Mouse (Mus musculus): ENCODE measurements around the gene Dntt.

Gene Dntt

GRCm38 (mm10) chr19:41008674-41009395, 20.2 kb upstream of the Dntt start:
- in situ Hi-C loops (cut with MboI, MseI) = no loop called here

- in situ Hi-C loops (cut with MboI, MseI) = no loop called here
Measured at GRCm38 (mm10) chr19:41011676-41012075, 17.4 kb upstream of the Dntt start.

GRCm38 (mm10) chr19:41013591-41013990, 15.5 kb upstream of the Dntt start:
- in situ Hi-C loops (cut with MboI, MseI) = no loop called here

GRCm38 (mm10) chr19:41014003-41014402, 15.1 kb upstream of the Dntt start:
- in situ Hi-C loops (cut with MboI, MseI) = no loop called here

GRCm38 (mm10) chr19:41015951-41016716, 12.9 kb upstream of the Dntt start:
- in situ Hi-C loops (cut with MboI, MseI) = loop anchor here (5.0 kb wide), 1 partner anchor 54 kb away; no protein-coding TSS in a partner anchor

DNA sequence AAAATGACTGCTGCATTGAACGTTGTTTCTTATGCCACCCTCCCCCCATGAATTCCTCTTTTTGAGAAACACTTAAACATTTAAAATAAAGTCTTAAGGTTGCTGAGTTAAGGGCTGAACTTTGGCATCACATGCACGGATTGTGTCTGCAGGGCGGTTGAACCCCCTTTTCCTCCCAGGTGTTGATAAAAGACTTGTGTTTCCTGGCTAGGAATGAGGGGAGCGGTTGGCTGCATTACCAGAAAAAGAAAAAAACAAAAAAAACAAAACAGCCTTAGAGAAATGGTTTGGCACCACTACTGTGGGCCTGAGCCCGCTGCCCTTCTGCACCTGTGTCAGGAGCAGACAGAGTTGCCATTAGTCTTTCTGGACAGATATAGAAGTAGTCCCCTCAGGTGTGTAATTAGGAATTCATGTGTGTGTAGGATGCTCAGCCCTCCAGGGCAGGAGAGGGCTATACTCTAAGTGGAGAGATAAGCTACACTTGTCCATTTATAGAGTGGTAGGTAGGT, 9.9 kb upstream of the Dntt start:
- in situ Hi-C loops (cut with MboI, MseI) = loop anchor here (5.0 kb wide), 1 partner anchor 57 kb away; no protein-coding TSS in a partner anchor

- in situ Hi-C loops (cut with MboI, MseI) = loop anchor here (10.0 kb wide), 1 partner anchor 436 kb away; the partner anchor contains the start of gene Aldh18a1
Measured at GRCm38 (mm10) chr19:41020537-41020936, 8.5 kb upstream of the Dntt start.

- in situ Hi-C loops (cut with MboI, MseI) = loop anchor here (10.0 kb wide), 1 partner anchor 437 kb away; the partner anchor contains the start of gene Aldh18a1
Measured at GRCm38 (mm10) chr19:41022244-41022643, 6.8 kb upstream of the Dntt start.

DNA sequence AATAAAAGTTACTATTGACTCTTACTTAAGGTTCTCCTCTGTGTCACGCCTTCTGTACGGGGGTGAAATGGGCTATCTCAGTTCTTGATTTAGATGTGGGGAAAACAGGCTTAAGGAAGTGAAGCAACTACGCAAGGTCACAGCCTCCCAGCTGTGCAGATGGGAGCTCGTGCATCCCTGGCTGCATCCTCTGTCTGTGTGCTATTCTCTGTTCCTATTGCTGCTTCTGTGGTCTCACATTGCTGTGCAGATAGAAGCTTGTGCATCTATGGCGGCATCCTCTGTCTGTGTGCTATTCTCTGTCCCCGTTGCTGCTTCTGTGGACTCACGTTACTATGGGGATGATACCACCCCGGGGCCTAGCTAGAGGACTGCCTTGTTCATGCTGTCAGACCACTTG, 2.5 kb upstream of the Dntt start:
- in situ Hi-C loops (cut with MboI, MseI) = loop anchor here (10.0 kb wide), 1 partner anchor 442 kb away; the partner anchor contains the start of gene Aldh18a1

DNA sequence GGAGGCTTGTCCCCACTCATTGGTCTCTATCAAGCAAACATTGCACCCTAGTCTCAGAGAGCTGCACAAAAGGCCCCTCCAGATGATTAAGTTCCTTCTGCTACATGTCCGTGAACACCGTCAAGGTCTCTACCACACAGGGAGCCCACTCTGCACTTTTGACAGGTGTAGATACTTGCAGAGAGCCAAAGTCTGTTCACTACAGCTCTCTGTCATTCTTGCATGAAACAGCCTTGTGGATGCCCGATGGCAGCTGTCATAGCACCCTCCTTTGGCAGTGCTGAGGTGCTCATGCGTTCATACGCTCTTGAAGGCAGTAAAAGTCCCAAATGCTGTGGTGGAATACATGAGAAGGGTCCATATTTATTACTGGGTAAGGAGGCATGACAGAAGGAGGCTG, 2.1 kb upstream of the Dntt start:
- in situ Hi-C loops (cut with MboI, MseI) = loop anchor here (10.0 kb wide), 1 partner anchor 442 kb away; the partner anchor contains the start of gene Aldh18a1

DNA sequence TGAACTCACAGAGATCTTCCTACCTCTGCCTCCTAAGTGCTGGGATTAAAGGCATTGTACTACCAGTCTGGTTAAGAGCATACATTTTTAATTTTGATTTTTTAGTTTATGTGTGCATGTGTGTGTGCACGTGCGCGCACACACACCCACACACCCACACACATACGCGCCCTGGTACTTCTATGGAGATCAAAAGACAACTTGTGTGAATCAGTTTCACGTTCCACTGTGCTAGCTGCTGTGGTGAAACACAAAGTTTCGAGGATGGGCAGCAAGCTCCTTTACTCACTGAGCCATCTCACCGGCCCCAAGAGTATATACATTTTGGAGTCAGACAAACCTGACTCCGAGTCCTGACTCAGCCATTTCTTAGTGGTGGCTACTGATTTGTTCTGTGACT, 1.5 kb upstream of the Dntt start:
- in situ Hi-C loops (cut with MboI, MseI) = loop anchor here (10.0 kb wide), 1 partner anchor 443 kb away; the partner anchor contains the start of gene Aldh18a1

DNA sequence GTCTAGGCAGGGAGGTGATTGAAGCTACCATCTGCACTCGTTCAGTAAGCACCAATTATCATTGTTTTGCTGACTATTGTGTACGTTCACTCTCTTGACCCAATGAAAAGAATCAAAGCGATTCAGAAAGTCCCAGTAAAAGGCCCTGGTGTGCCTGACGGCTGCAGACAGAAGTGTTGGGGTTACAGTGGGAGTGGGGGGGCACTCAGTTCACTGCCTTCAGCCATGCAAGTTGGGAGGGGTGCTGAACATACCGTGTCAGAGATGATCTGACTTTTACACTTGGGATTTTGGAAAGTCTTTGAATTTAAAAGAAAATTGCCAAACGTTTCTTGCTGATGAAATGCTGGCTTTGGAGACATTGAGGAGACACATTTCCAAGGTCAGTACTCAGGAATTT, 1.1 kb downstream of the Dntt start:
- in situ Hi-C loops (cut with MboI, MseI) = no loop called here

DNA sequence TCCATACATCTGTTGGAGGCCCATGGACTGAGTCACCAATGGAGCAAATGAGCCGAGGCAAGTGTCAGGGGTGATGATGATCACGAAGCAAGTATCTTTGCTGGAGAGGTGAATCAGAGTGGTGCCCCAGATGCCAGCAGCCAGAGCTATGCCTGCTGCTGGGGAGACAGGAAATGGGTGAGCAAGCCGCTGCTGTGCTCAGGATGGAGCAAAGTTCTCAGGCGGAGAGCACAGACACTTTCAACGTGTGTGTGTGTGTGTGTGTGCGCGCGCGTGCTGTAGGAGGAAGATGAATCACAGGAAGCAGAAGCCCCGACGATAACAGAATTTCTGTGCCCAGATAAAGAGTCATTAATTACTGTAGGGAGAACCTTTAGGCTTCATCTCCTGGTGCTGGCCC, 1.9 kb downstream of the Dntt start:
- in situ Hi-C loops (cut with MboI, MseI) = no loop called here

DNA sequence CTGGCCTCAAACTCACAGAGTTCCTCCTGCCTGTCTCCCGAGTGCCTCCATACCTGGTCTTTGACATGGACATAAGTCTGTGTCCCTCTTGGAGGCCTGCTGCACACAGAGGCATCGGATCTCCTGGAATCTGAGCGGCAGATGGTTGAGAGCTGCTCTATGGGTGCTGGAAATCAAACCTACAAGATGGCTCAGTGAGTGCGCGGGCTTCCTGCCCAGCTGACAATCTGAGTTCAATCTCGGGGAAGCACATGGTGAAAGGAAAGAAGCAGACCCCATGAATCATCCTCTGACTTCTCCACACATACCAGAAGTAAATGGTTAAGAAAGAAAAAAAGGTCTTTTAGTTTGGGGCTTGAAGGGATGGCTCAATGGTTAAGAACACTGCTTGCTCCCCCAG, 2.8 kb downstream of the Dntt start:
- in situ Hi-C loops (cut with MboI, MseI) = no loop called here

DNA sequence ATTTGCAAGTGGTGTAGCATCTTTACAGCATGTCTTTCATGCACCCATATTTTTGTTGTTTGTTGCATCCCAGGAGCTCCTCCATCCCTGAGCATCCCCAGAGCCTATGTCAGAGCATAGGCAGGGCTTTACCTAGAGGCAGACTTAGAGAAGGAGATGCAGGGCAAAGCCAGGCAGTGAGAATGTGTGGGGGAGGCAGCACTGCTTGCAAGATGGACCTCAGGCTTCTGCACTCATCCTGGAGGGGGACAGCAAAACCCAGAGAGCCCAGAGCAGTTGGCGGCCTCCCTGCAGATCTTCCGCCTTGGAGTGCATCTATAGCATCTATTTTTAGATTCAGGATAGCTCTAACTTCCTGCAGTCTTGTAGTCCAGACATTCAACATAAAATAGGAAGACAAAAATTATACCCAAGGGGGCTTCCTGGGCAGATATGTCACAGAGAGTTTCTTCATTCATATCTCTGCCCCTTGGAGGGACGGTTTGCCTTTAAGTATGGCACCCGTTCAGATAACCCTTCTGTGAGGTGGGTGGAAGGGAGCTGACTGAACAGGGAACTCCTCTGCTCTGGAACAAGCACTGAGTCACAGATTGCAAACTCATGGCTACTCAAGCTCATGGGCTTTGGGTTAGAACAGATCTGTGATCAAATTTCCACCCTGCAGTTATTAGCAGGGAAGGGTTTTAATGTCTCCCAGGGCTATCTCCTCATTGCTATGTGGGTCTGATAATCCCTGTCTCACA, 6.9 kb downstream of the Dntt start:
- in situ Hi-C loops (cut with MboI, MseI) = no loop called here

DNA sequence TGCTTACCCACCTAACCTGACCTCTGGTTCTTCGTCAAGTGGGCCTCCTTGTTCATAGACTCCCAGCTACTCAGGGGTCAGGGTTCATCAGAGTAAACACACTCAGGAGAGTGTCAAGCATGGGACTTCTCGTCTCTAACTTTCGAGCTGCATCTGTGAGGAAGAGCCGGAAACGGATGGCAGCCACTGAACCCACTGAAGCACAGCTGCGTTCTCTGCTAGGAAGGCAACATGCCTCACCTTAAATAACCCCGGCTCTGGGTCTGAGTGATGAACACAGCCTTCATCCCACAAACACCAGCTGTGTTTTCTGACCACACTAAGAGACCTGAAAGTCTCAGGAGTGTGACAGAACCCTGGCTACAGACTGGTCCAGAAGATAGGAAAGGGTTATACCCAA, 10.0 kb downstream of the Dntt start:
- in situ Hi-C loops (cut with MboI, MseI) = no loop called here

DNA sequence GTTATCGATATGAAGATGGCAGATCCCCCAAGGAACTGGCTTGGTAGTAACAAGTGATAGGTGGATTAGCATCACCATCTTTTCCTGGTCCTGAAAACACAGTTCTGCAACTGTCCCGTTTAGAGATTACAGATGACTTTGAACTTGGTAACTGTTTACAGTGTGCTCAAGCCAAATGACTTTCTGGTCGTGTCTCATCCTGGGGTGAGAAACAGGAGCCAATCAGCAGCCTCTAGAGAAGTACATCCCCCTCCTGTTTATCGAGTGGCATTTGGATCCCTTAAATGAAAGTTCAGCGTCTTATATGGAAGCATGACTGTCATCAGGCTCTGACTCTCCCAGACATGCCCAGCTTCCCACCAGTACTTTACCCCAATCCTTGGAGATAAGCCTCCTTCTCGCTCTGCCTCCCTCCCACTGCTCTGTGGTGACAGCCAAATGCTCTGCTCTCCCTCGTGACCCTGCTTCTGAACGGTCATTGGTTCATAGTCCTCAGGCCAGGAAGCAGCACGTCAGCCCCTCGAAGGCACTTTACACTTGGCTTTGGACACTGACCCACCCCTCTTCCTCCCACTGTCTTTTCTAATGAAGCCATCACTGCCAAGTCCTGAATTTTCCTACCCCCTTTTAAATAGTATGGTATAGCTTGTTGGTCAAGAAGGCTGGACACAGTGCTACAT, 16.2 kb downstream of the Dntt start:
- in situ Hi-C loops (cut with MboI, MseI) = no loop called here

DNA sequence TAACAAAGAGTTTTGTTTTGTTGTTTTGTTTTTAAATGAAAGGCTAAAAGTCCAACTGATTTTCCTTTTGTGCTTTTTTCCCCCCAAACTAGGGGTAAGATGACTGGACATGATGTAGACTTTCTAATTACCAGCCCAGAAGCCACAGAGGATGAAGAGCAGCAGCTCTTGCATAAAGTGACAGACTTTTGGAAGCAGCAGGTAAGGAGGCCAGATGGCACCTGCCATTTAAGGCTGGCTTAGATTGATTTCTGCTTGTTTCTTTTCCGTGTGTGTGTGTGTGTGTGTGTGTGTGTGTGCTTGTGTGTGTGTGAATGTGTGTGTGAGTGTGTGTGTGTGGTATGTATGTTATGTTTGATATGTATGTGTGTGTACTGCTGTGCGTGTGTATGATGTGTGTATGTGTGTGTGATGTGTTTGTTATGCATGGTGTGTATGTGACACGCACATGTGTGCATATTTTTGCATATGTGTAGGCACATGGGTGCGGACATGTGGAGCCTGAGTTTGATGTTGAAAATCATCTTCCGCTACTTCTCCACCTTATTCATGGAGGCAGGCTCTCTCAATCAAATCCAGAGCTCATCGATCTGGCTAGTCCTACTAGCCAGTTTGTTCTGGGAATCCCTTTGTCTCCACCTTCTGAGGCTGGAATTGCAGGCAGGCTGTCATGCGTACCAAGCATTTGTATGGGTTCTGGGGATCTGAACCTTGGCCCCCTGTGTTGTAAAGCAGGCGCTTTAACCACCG, 18.5 kb downstream of the Dntt start:
- in situ Hi-C loops (cut with MboI, MseI) = no loop called here

- in situ Hi-C loops (cut with MboI, MseI) = no loop called here
Measured at GRCm38 (mm10) chr19:41048187-41048559, 19.1 kb downstream of the Dntt start.

DNA sequence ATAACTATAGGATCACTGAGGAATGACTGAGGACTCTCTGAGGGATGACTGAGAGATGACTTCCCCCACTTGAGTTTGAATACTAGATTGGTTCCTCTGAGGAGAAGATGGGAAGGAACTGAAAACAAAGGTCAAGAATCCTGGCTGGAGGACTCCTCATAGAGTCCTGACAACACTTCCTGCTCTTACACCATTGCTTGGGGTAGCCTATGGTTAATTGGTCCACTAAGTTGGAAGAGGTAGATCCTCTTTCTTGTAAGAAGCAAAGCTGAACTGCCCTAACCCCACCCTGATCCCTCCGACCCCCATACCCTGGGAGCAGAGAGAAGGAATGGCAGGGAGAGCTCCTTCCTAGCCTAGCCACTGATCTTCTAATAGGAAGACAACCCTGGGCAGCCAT, 22.6 kb downstream of the Dntt start:
- in situ Hi-C loops (cut with MboI, MseI) = loop anchor here (5.0 kb wide), 1 partner anchor 294 kb away; no protein-coding TSS in a partner anchor
